Mouse (Mus musculus) kidney, postnatal 4 days (tissue): Measurements from ENCODE around the gene Serpina3j.
A peak's percentile ranks its signal among the peaks of the same experiment; 100 is the strongest.
"Not testable (repeated sequence)": the region's sequence is repeated elsewhere in the genome, so short reads cannot be mapped to it uniquely, and the experiment has no call there.

Experiments
- DNase-seq, 2 experiments: peaks; one replicate each; pipeline ENCODE4 v3.0.0; 2021; ENCODE audit warnings: mixed read lengths in 2 of 2

The Serpina3j gene

DNA sequence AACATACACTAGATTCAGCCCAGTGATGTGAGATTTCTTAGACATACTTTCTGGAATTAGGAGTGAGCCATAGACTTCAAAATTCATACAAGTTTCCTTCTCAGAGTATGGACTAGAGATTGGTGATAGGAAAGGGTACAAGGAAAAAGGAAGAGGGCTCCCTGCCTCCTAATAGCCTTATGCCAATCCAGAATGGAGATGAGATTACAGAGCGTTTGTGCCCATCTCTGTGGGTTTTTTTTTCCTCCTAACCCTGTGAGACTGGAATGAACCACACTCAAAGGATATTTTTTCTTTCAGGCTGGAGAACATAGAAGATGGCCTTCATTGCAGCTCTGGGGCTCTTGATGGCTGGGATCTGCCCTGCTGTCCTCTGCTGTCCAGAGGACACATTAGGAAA lies at the start of gene Serpina3j:
Serpina3j (plus strand) TSS at position 301 of the 400 bp plus-strand sequence.
- no peak for DNase-seq

DNA sequence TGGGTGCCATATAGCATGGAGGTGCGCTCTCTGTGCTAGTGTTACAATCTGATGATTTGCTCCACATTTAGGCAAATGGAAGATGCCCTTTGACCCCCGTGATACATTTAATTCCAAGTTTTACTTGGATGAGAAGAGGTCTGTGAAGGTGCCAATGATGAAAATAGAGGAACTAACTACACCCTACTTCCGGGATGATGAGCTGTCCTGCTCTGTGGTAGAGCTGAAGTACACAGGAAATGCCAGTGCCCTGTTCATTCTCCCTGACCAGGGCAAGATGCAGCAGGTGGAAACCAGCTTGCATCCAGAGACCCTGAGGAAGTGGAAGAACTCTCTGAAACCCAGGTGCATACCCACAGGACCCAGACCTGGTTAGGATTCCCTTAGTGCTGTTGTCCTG lies 48.0 kb upstream of the Serpina3j start:
- no peak for DNase-seq

DNA sequence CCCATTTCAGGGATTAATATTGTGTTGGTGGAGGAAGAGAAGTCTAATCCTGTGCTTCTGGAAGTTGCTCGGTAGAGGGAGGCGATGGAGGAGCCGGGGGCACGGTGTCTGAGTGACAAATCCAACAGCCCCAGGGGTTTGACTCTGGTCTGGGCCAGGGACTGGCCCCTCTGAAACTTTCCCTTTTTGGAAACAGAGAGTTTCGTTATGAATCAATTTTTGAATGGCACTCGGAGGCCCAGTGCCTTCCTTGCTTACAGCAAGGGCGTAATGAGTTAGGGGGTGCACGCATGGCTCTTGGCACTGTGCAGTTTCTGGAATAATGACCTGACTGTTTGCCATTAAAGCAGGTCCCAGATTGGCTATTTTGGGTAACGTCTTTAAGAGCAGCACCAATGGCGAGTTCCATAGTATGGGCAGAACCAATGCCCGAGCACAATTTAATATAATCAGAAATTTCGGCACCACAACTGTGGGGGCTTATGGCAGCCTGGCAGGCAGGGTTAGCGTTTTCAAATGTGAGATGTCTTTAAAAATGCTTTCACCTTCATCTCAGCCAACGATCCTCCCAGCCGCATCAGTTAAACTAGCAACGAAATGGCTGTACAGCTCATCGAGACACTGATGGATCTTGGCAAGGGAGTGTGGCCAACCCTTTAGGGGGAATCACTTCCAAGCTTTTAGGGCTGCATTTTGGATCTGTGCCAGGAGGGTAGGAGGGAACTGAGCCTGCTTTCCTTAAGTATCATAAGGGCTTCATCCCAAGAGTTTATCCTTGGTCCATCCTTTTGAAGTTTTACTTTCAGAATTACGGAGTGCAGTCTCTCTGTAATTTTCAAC lies 35.9 kb upstream of the Serpina3j start:
- DNase-seq: no peak

- no peak for DNase-seq
Observed at GRCm38 (mm10) chr12:104279056-104279435, 35.3 kb upstream of the Serpina3j start.

DNA sequence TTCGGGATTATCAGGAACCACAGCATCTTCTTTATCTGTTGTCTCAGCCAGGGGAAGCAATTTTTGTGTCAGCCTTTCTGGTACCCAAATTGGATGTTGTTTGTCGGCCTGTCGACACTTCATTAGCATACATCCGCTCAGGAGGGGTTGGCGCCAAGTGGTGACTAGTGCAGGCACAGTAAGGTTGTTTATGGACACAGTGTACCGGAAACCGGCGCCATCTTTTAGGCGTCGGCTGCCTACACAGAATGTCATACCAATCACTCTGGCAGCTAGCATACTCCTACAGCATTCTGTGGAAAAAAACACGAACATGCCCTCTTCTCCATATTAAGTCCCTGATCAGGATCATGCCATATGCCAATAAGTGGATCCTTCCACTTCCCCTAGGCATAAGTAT lies 31.0 kb upstream of the Serpina3j start:
- no peak for DNase-seq

- no peak for DNase-seq
Observed at GRCm38 (mm10) chr12:104288336-104288735, 26.0 kb upstream of the Serpina3j start.

GRCm38 (mm10) chr12:104289872-104290271 lies 24.5 kb upstream of the Serpina3j start:
- DNase-seq: no peak

DNA sequence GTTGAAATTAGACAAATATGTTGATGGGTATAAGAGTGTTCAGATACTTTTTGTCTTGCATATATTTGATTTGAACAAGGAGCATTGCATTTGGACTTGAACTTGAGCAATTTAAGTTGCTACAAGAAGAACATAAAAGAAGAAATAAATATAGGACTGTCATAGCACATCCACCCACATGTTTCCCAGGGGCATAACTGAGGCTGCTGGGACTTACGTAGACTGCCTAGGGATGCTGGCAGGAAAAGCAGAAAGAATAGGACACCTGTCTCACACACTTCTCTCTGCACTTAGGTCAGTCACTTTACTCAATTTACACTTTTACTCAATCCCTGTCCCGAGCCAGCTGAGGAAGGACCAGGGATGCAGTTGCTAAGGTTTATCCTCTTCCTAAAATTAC lies 20.4 kb upstream of the Serpina3j start:
- DNase-seq: no peak

DNA sequence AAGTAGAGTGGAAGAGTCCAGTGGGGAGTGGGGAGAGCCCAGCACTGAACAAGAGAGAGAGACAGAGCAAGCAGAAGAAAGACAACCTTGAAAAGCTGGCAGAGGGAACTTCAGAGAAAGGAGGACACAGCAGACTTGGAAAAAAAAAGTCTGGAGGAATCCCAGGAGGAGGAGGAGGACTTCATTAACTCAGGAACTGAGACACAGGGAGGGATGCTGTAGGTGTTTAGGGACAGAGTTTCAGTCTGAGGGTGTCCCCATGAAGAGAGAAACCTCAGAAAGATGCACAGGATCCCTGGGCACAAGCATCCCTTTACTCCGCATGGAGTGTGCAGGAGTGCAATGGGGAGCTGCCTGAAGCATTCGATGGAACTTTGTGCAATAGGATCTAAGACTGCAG lies 16.3 kb upstream of the Serpina3j start:
- no peak for DNase-seq

- no peak for DNase-seq
Observed at GRCm38 (mm10) chr12:104305991-104306390, 8.4 kb upstream of the Serpina3j start.

GRCm38 (mm10) chr12:104322454-104322853 lies 8.1 kb downstream of the Serpina3j start:
- DNase-seq: no peak

DNA sequence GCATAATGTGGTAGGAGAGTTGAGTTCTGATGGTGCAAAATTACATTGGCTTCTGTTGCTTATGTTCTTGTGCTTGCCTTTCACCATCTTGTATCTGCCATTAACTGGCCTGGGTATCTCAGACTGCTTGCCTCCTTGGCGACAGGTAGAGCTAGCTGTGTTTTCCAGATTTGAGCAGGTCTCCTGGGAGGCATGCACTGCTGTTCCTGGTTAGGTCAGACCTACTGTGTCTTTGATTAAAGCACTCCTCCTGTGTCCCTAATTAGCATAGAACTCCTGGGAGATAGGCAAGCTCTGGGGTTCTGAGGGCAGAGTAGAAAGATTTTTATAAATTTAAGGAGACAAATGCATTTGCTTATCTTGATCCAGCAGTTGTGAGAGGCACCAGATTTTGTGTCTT lies 17.3 kb downstream of the Serpina3j start:
- DNase-seq: no peak

- not testable (repeated sequence) for DNase-seq
Observed at GRCm38 (mm10) chr12:104336873-104337272, 22.5 kb downstream of the Serpina3j start.

GRCm38 (mm10) chr12:104338226-104338625 lies 23.9 kb downstream of the Serpina3j start, which contains the start of the genes Serpina3k and Serpina3m:
Gene Serpina3k, plus strand, starts transcription at chr12:104338486.
Gene Serpina3m, plus strand, starts transcription at chr12:104338486.
- not testable (repeated sequence) for DNase-seq

DNA sequence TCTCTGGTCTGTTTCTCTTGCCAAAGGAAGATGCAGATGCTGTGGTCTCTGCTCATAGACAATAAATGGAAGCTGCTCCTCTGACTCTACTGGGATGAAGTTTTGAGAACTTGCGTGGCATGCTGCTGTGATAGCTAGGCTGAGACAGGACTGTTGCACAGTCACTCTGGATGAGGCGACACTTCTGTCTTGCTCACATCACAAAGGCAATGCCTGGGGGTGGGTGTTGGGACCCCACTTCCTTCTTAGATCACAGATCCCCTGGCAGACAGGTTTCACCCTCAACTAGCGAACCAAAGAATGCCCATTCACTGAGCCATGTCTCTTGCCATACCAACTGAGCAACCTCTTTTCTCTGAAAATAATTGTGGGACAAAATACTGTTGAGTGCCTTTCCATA lies 24.4 kb downstream of the Serpina3j start:
- no peak for DNase-seq

DNA sequence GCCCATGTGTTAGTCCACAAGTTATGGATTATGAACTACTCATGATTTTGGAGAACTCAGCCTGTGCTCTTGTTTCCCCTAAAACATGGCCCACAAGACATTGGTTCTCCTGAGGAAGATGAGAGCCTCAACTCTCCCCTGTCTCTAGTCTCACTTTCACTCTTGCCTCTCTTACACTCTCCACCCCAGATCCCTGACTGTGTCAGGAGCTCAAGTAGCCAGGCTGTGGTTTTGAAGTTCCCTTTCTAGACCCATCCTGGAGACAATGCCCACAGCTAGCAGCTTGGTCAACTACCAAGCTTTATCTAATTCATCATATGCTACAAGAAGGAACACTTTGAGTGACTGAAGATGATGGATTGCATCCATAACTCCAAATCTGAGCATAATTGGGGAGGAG lies 28.1 kb downstream of the Serpina3j start:
- not testable (repeated sequence) for DNase-seq

DNA sequence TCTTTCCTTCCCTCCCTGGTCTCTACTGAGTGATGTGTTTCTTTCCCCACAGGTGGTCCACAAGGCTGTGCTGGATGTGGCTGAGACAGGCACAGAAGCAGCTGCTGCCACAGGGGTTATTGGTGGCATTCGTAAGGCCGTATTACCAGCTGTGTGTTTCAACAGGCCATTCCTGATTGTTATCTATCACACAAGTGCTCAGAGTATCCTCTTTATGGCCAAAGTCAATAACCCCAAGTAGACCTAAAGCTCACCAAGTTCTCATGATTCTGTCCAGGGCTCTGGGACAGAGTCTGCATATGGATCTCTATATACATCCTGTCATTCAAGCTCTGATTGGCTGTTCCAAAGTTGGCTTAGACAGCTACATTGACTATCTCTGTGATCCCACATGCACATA lies 30.8 kb downstream of the Serpina3j start:
- no peak for DNase-seq

- DNase-seq: no peak
Observed at GRCm38 (mm10) chr12:104345707-104346106, 31.4 kb downstream of the Serpina3j start.

- no peak for DNase-seq
Observed at GRCm38 (mm10) chr12:104347091-104347490, 32.7 kb downstream of the Serpina3j start.

DNA sequence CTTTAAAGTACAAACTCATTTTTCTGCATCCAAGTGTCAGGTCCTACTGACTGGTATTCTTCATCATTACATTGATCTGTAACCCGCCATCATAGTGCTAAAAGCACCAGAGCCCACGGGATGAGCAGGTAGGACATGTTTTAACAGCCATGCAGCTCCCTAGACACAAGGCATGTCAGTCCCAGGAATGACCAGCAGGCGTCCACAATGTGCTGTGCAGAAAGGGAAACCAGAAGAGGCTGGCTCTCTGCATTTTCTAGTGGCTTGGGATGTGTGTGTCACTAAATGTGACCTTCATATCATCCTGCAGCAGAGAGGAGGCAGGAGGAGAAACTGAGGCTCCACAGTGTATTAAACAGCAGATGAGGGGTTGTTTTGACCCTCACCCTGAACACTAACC lies 37.5 kb downstream of the Serpina3j start:
- DNase-seq: peak; percentile 73 to 74

DNA sequence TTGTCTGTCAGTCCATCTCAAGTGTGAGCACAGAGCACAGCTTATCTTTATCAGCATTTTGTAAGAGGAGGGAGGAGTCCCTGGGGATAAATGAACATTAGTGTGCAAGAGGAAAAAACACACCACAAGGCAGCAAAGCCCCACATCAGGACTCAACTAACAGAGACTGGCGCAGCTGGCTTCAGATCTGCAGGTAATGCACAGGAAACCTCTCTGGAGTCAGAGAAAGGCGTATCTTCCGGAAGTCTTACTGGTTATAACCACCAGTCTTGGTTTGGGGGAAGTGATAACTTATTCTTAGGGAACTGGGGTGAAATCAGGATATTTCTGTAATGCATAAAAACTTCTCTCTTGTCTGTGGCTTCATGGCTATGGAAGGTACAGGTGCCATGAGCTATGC lies 41.7 kb downstream of the Serpina3j start:
- no peak for DNase-seq

GRCm38 (mm10) chr12:104369986-104370385 lies 55.6 kb downstream of the Serpina3j start:
- no peak for DNase-seq
